Mouse (Mus musculus) spleen, adult 2 months (tissue): ENCODE results near the gene Synm.

Experiments used
- CTCF ChIP-seq: fragments of 200-500 bp; IDR thresholded peaks from 2 replicates; pipeline ENCODE4 v1.5.1; 2011; ENCODE audit warnings: mild to moderate bottlenecking, inconsistent platforms; ENCODE audit not compliant: insufficient read depth, insufficient read length, insufficient replicate concordance; ENCODE audit errors: extremely low read depth
- POLR2A ChIP-seq: fragments of 200-500 bp; IDR thresholded peaks from 2 replicates; pipeline ENCODE4 v1.6.1; 2011; ENCODE audit warnings: low read depth, low read length, inconsistent platforms

- peak; percentile 28; the same call in 1 of the 2 replicates for TF ChIP-seq CTCF
- TF ChIP-seq POLR2A: no peak
Measured at GRCm38 (mm10) chr7:67700846-67701245, 58.7 kb downstream of the Synm start.
